Mouse (Mus musculus): ENCODE results near the gene Col4a2. TPM values are rescaled to one million over a fixed set of nuclear protein-coding genes. Genes with fewer than 3 reads are reported as not detected.

Col4a2 gene
- polyA plus RNA-seq, 1 experiment from 2014 or later: 24.0 TPM

Other genes with a start within 250 kb of the Col4a2 start
- gene Col4a1, start within 50 bp of the Col4a2 start, polyA plus RNA-seq (2015; fragmentation: Nextera tagmentation; extraction: Ambion mirVana): 50.8 and 53.5 TPM in 2 replicates
- gene Rab20, start 165.9 kb downstream of the Col4a2 start, polyA plus RNA-seq (2015; fragmentation: Nextera tagmentation; extraction: Ambion mirVana): 0.34 and 0.69 TPM in 2 replicates
- gene Naxd, start 184.7 kb downstream of the Col4a2 start, polyA plus RNA-seq (2015; fragmentation: Nextera tagmentation; extraction: Ambion mirVana): 152 and 158 TPM in 2 replicates
- gene Cars2, start 238.0 kb downstream of the Col4a2 start, polyA plus RNA-seq (2015; fragmentation: Nextera tagmentation; extraction: Ambion mirVana): 22.6 and 23.9 TPM in 2 replicates
- gene Ing1, start 242.8 kb downstream of the Col4a2 start, polyA plus RNA-seq (2015; fragmentation: Nextera tagmentation; extraction: Ambion mirVana): 43.5 and 47.3 TPM in 2 replicates